Mouse (Mus musculus) G1E (cell line): ENCODE data around the gene Rpa2. TPM values are rescaled to one million over a fixed set of nuclear protein-coding genes. Genes with fewer than 3 reads are reported as not detected.
"Not testable (repeated sequence)": the region's sequence is repeated elsewhere in the genome, so short reads cannot be mapped to it uniquely, and the experiment has no call there.

ENCODE experiments used
- ATAC-seq: 2 replicates; pipeline ENCODE4 v1.8.0; 2016; ENCODE audit warnings: mild to moderate bottlenecking; ENCODE audit not compliant: insufficient number of reproducible peaks, poor library complexity, low FRiP score, severe bottlenecking; ENCODE audit errors: extremely low read depth
- DNase-seq: peaks from one replicate; pipeline ENCODE4 v3.0.0; 2012; ENCODE audit warnings: low spot score
- H3K27me3 ChIP-seq: 2 replicates; pipeline ENCODE4 v1.6.1; 2012; ENCODE audit warnings: mild to moderate bottlenecking, low read length, inconsistent platforms; ENCODE audit not compliant: insufficient read depth
- H3K36me3 ChIP-seq: replicated peaks from 2 replicates; pipeline ENCODE3; 2012; ENCODE audit warnings: mild to moderate bottlenecking, inconsistent platforms
- H3K4me1 ChIP-seq: 2 replicates; pipeline ENCODE4 v1.6.1; 2012; ENCODE audit warnings: low read depth, low read length, inconsistent platforms, mixed read lengths; ENCODE audit not compliant: insufficient read depth
- H3K4me3 ChIP-seq: 2 replicates; pipeline ENCODE4 v1.5.1; 2012; ENCODE audit warnings: low read depth, mild to moderate bottlenecking, inconsistent platforms, low read length, moderate library complexity, mixed read lengths
- H3K9me3 ChIP-seq: replicated peaks from 2 replicates; pipeline ENCODE4 v1.6.1; 2012; ENCODE audit warnings: inconsistent platforms
- CTCF ChIP-seq: IDR thresholded peaks from 2 replicates; pipeline ENCODE4 v1.5.1; 2012; ENCODE audit warnings: low read depth, low read length, inconsistent platforms, mixed read lengths
- GATA1 ChIP-seq: IDR thresholded peaks from 2 replicates; pipeline ENCODE4 v1.6.1; 2012; ENCODE audit warnings: borderline replicate concordance, low read length, inconsistent platforms, mixed read lengths
- GATA2 ChIP-seq: IDR thresholded peaks from 2 replicates; pipeline ENCODE4 v1.6.1; 2012; ENCODE audit warnings: low read depth, low read length, inconsistent platforms, borderline replicate concordance
- POLR2AphosphoS5 ChIP-seq: IDR thresholded peaks from 2 replicates; pipeline ENCODE4 v1.6.1; 2012; ENCODE audit warnings: low read depth, low read length, inconsistent platforms; ENCODE audit not compliant: insufficient replicate concordance
- TAL1 ChIP-seq: conservative IDR thresholded peaks from 2 replicates; pipeline ENCODE4 v1.6.1; 2012; ENCODE audit warnings: low read depth, low read length, inconsistent platforms, mixed read lengths
- polyA plus RNA-seq: library from polyadenylated mRNA; stranded (reverse); fragments of >175 nt; gene quantifications from 2 replicates; pipeline ENCODE4 v1.2.3, GENCODE M21; 2012
- total RNA-seq, 2 experiments: library from RNA; stranded (forward) in 1 of 2; stranded (reverse) in 1 of 2; fragments of 200-1000 nt in 1 of 2; fragments of >200 nt in 1 of 2; fragmentation: Nextera tagmentation in 1 of 2; gene quantifications; 2 replicates each; pipeline ENCODE4 v1.2.3; 2014 to 2017

Gene Rpa2
- total and polyA plus RNA-seq, 3 experiments: 48.8 to 109 (median 83.1) TPM

GRCm38 (mm10) chr4:132796196-132796886 is 28.2 kb downstream of the Rpa2 start, which contains the start of gene Themis2:
TSS of gene Themis2 (minus strand) at chr4:132796387.
- H3K4me1 ChIP-seq: peaks cover 24% of the 10 kb centered on the region
- no peaks in the 10 kb centered on the region for H3K9me3 ChIP-seq
- H3K27me3 ChIP-seq: peaks cover 60% of the 10 kb centered on the region
- H3K36me3 ChIP-seq: no peaks in the 10 kb centered on the region
- peak within 1 kb of the TSS; percentile 69; the same call in 1 of the 2 replicates for H3K4me3 ChIP-seq
- DNase-seq: peak; percentile 62
- TF ChIP-seq GATA2: no peak
- TF ChIP-seq POLR2AphosphoS5: no peak
- TF ChIP-seq GATA1: no peak
- no peak for TF ChIP-seq CTCF
- no peak for TF ChIP-seq TAL1
- no peak for ATAC-seq

DNA sequence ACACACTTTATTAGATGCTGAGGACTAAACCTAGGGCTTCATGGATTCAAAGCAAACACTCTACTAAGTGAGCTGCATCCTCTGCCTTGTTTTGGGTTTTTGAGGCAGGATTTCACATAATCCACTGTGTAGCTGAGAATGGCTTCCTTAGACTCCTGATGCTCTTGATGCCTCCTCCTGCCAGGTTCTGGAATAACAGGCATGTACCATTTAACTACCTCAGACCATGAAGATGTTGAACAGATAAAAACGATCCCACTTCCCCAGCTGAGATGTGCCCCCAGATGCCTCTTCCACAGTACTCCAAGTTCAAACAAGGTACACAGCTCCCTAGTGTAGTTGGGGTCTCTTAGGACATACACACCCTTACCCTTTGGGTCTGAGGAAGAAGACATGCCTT is 29.3 kb downstream of the Rpa2 start:
- ATAC-seq: no peak
- no peak for DNase-seq
- Histone ChIP-seq H3K4me1 (peaks cover 32% of the 10 kb centered on the region), H3K4me3 (no peak overlapping the region), H3K27me3 (peaks cover 60% of the 10 kb centered on the region), H3K36me3 (no peaks in the 10 kb centered on the region), H3K9me3 (no peaks in the 10 kb centered on the region)
- TF ChIP-seq GATA2 (no peak), POLR2AphosphoS5 (no peak), TAL1 (no peak), CTCF (no peak), GATA1 (no peak)

- no peaks in the 10 kb centered on the region for H3K36me3 ChIP-seq
- ATAC-seq: no peak
- H3K27me3 ChIP-seq: peaks cover 55% of the 10 kb centered on the region
- peaks cover 32% of the 10 kb centered on the region for H3K4me1 ChIP-seq
- no peaks in the 10 kb centered on the region for H3K9me3 ChIP-seq
- no peak overlapping the region for H3K4me3 ChIP-seq
- TF ChIP-seq TAL1 (no peak), POLR2AphosphoS5 (no peak), GATA1 (no peak), CTCF (no peak), GATA2 (no peak)
- DNase-seq: no peak
Measured at GRCm38 (mm10) chr4:132798028-132798427, 29.9 kb downstream of the Rpa2 start.

GRCm38 (mm10) chr4:132798666-132799065 is 30.5 kb downstream of the Rpa2 start:
- not testable (repeated sequence) for ATAC-seq, H3K36me3 ChIP-seq, H3K4me3 ChIP-seq, H3K9me3 ChIP-seq, DNase-seq
- Histone ChIP-seq H3K4me1 (peaks cover 32% of the 10 kb centered on the region), H3K27me3 (peaks cover 54% of the 10 kb centered on the region)

DNA sequence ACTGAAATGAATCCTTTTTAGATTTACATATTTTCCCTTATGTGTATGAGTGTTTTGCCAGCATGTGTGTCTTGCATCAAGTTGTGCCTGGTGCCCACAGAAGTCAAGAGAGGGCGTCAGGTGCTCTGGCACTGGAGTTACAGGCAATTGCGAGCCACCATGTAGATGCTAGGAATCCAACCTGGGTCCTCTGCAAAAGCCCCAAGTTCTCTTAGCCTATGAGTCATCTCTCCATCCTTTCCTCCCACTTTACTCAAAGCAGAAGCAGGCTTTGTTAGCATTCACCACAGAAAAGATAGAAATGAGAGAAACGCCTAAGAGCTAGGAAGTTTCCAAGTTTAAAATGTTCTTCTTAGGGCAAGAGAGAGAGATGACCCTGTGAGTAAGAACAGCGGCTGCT is 31.7 kb downstream of the Rpa2 start:
- H3K27me3 ChIP-seq: peaks cover 44% of the 10 kb centered on the region
- DNase-seq (no peak), ATAC-seq (no peak)
- H3K4me1 ChIP-seq: peaks cover 35% of the 10 kb centered on the region
- no peaks in the 10 kb centered on the region for H3K9me3 ChIP-seq
- H3K4me3 ChIP-seq: no peak overlapping the region
- TF ChIP-seq POLR2AphosphoS5 (no peak), GATA2 (no peak), CTCF (no peak), TAL1 (no peak), GATA1 (no peak)
- no peaks in the 10 kb centered on the region for H3K36me3 ChIP-seq

GRCm38 (mm10) chr4:132801176-132802077 is 33.3 kb downstream of the Rpa2 start:
- no peak for DNase-seq
- TF ChIP-seq TAL1 (no peak), GATA1 (no peak), GATA2 (no peak), POLR2AphosphoS5 (no peak), CTCF (no peak)
- no peak for ATAC-seq
- peaks cover 29% of the 10 kb centered on the region for H3K4me1 ChIP-seq
- no peaks in the 10 kb centered on the region for H3K36me3 ChIP-seq
- no peak overlapping the region for H3K4me3 ChIP-seq
- no peaks in the 10 kb centered on the region for H3K9me3 ChIP-seq
- H3K27me3 ChIP-seq: peaks cover 33% of the 10 kb centered on the region
